Mouse (Mus musculus) cerebellum, adult 8-10 months (tissue): ENCODE data around the gene Tmsb4x.

Source experiments
- DNase-seq: peaks from one replicate; pipeline ENCODE4 v3.0.0; 2022

Gene Tmsb4x

GRCm38 (mm10) chrX:167208978-167209754 is at the start of gene Tmsb4x:
Gene Tmsb4x (minus strand): TSS chrX:167209315.
- DNase-seq = peak; percentile 70

- DNase-seq = no peak
These were observed 32.6 kb upstream of the Tmsb4x start for GRCm38 (mm10) chrX:167241736-167242135.

DNA sequence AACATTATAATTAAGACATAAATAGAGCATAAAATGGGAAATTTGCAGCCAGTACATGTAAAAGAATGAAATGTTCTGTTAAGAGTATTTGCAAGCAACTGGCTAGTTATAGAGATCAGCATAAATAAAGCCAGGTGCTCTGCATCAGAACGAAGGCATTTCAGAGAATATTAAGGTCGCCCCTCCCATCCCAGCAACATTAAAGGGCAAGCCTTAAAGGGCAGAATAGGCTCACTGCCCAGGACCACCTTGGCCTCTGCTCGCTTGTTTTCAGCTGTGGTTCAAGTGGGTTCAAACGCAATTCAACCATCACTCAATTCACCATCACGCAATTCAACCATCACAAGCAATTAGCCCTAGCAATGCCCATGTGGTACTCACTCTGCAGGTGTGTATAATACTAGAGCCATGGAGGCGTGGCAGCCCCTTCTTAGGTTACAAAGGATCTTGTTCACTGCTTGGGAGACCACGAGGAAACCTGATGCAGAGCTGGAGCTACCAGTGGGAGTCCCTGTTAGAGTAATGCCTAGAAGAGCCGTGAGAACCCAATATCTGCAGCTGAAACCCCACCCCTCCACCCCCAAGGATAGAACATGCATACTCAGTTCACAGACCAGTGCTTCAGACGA is 30.3 kb upstream of the Tmsb4x start:
- DNase-seq = no peak

DNA sequence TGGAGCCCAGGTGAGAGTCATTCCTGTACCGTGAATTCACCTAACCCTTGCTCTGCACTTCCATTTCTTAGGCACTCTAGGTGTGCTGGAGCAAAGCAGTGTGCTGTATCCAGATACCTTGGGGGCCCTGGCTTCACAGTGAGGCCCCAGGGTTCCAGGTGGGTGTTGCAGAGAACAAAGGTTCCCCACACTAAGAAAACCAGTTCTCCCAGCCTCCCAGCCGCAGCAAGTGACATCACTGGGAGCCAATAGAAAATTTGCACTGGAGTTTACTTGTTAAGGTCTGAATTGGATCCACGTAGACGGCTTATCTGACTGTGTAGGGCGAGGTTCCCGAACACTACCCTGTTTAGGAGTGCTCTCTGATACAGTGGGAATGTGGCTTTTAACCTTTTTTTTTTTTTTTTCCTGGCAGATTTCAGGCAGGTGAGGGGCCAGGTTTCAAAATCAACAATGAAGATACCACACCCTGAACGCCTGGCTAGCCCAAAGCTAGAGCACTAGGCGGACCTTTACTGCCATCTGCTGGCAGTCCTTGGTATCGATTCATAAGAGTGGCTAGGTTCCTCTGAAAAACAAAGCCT is 24.1 kb upstream of the Tmsb4x start:
- DNase-seq = peak; percentile 51

- DNase-seq = no peak
These were observed 22.0 kb upstream of the Tmsb4x start for GRCm38 (mm10) chrX:167231150-167231549.

DNA sequence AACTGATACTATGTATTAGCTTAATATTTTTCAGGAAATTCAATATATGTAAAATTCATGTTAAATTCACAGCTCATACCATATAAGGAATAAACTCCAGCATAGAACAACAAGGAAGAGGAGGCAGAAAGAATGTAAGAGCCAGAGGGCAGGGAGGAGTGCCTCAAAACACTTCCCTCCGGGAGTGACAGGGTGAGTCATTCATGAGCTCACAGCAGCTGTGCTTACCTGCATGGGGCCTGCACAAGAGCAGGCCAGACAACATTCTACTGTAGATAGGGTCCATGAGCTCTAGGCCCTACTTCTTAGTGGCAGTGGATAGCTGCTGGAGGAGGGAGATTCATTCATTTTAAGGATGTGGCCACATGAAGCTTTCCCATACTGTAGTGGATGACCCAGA is 20.7 kb upstream of the Tmsb4x start:
- no peak for DNase-seq

DNA sequence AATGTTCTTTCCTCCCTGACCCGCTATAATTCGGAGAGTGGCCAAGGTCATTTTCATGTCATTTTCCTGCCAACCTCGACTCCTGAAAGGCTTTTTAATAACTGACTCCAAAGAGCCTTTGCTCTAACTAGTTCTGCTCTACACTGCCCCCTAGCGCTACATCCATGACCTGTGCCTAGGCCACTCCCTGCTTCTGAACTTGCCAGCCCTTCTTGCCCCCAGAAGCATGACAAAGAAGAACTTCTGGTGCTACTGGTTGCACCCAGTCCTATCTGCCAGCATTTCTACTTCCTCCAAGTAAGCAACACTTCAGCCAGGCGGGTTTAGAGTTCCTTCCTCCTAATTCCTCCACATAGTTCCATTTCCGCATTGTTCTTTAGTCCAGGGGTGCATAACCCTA is 20.1 kb upstream of the Tmsb4x start:
- DNase-seq = peak; percentile 44

DNA sequence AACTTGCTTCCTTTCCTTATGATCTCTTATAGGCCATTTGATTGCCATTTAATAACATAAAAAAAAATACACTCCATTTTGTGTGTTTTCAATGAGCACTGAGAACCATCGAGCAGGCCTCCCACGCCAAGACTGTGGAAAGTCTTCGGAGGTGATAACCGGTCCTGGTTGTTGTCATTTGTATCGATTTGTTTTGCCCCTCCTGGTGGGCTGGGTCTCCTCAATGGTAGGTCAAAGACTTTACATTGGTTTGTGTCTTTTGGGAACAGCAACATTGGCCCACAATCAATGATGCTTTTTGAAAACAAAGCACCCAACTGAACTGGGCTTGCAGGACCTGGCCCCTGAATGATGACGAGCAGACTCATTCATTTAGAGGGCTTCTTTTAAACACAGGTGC is 18.6 kb upstream of the Tmsb4x start:
- no peak for DNase-seq

DNA sequence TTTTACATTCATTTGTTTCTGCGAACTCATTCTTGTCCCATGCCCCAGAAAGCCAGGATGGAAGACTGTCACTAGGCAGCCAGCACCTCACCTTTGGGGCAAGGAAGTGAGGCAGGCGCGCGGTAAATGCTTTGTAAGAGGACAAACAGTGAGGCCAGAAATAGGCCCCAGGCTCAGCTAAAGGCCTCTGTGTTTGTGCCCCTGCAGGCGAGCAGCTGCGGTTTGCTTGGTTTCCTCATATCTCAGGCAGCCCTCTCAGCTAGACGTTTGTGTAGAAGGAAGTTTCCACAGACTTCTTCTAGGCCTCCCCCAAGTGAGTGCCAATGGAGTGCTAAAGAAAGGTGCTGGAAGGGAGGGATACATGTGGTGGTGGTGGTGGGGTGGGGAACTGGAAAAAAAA is 18.0 kb upstream of the Tmsb4x start:
- DNase-seq = no peak

DNA sequence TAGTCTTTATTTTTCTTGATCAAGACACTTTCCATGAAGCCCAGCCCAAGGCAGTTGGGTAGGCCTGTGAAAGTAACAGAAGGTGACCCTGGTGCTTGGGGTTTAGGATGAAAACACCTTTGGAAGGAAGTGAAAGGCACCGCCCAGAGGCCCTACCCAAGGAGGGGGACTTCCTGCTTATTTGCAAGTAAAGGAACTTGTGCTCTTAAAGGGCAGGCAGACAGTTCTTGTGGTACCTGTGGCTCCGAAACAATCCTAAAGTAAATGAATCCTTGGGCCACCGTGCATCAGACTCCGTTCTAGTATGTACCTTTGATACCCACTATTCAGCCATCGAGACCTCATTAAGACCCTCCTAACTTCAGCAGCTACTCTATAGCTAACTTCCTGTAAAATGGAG is 17.5 kb upstream of the Tmsb4x start:
- DNase-seq = no peak

- no peak for DNase-seq
These were observed 3.6 kb upstream of the Tmsb4x start for GRCm38 (mm10) chrX:167212707-167213106.

DNA sequence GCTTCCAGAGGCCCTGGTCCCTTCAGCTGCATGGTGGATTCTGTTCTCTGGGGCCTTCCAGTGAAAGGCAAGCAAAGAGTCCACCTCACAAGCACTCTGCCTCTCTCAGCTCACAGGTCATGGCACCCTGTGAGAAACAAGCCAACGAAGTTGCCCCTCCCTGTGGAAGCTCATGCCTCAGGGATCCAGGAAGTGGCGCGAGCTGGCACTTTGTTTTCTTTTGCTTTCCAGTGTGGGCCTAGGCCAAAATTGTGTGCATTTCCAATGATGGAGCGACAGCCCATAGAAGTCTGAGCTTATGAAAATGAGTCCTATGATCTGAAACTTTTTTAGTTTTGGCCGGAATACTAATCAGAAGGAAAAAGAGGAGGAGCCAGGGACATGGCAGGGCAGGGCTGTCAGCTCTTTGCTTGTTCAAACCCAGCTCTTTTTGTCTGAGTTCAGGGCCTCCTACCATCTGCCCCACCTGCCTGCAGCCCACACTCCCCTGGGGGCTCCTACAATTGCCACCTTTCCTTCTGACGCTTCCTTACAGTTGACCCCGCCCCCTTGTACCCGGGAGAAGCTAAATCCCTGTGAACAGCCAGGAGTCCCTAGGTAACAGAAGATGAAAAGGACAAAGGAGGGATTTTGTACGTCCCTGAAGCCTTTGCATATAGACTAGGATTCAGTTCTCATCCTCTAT is 2.9 kb upstream of the Tmsb4x start:
- no peak for DNase-seq

DNA sequence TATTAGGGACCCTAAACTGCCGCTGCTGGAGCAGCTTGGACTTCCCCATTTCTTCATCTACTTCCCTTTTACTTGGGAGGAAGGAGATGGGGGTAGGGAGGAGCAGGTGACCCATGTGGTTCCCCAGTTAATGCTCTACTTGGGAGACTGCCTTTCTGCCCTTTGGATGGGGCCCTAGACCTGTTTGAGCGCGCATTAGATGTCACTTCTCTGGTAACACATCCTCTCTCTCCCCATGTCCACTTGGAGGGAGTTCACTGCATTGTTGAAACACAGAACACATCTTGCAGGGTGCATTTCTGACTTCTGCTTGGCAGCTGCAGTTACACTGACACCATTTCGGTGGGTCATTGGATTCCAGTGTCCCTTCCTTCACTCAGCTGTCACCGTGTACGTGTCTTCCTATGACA is 1.2 kb upstream of the Tmsb4x start:
- DNase-seq = no peak

GRCm38 (mm10) chrX:167209828-167210227 is 713 bp upstream of the Tmsb4x start:
- DNase-seq = no peak

DNA sequence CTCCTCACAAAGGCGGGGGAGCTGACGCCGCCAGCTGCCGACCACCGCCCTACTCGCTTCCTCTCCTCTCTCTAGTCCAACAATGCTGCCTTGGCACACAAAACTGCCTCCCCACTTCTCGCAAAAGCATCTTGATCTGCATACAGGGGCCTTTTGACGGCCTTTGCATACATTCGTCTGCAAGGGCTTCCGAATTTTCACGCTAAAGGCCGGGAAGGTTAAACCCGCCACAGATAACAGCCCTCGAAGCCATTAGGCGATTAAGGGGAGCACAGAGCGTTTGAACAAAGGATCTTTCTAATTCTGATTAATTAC is 652 bp downstream of the Tmsb4x start:
- no peak for DNase-seq

GRCm38 (mm10) chrX:167207741-167208505 is 1.2 kb downstream of the Tmsb4x start:
- DNase-seq = no peak

GRCm38 (mm10) chrX:167205813-167206520 is 3.1 kb downstream of the Tmsb4x start:
- no peak for DNase-seq

GRCm38 (mm10) chrX:167201365-167201764 is 7.8 kb downstream of the Tmsb4x start:
- DNase-seq = no peak

GRCm38 (mm10) chrX:167195228-167195649 is 13.9 kb downstream of the Tmsb4x start:
- DNase-seq = no peak

- no peak for DNase-seq
These were observed 22.8 kb downstream of the Tmsb4x start for GRCm38 (mm10) chrX:167186306-167186705.

- no peak for DNase-seq
These were observed 25.6 kb downstream of the Tmsb4x start for GRCm38 (mm10) chrX:167183535-167183934.

GRCm38 (mm10) chrX:167182411-167182810 is 26.7 kb downstream of the Tmsb4x start:
- DNase-seq = no peak
